In the genomic region with DNA sequence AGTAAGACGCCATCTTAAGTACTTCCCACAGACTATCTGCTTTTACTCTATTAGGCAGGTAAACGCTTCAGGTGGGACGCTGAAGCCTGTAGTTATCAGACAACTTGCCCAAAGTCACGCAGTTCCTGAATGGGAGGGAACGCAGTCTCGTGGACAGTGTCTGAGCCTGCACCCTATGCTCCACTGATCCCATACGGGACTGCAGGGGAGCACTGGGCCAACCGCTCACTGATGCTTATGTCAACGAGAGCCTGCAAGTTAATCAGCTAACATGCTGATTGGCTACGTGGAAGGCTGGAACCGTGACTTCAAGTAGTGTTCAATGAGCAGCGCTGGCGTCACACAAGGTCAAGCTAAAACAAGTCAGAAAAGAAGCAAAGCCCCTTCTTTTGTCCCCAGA, we compare ENCODE assay signal across 8 mouse cellular contexts. TPM values are rescaled to one million over a fixed set of nuclear protein-coding genes. Genes with fewer than 3 reads are reported as not detected.
DNase-seq lines count a peak whose midpoint lies in the region; ATAC-seq and TF ChIP-seq lines count a peak whose summit lies in the region.

No protein-coding gene starts in this region.

- H3K4me3 ChIP-seq in lung, adult 2 months (replicated peaks; ENCODE audit: extremely low read depth, low read depth, low read length), result peak overlapping the region; percentile 43
- H3K4me3 ChIP-seq in embryonic facial prominence, embryonic 10.5 days, result peak overlapping the region; percentile 76
- peak overlapping the region; percentile 85 for H3K4me3 ChIP-seq in hindbrain, embryonic 12.5 days
- peak overlapping the region; percentile 84 for H3K4me3 ChIP-seq in limb, embryonic 15.5 days

- no peak overlapping the region; the same call in none of the 2 replicates for H3K9ac ChIP-seq in hindbrain, embryonic 12.5 days
- no peak overlapping the region for H3K9ac ChIP-seq in limb, embryonic 15.5 days

- ATAC-seq in hindbrain, embryonic 12.5 days (ENCODE audit: low FRiP score), result no peak
- no peak for ATAC-seq in limb, embryonic 15.5 days (ENCODE audit: insufficient number of reproducible peaks, low FRiP score, low TSS enrichment, low read depth)

- peak; percentile 19 for DNase-seq in lung, adult 2 months
- no peak for DNase-seq in lung, postnatal 10 days
- peak; percentile 28 for DNase-seq in embryonic facial prominence, embryonic 10.5 days (ENCODE audit: low spot score)
- peak; percentile 41 for DNase-seq in naive thymus-derived CD4-positive, alpha-beta T cell, adult 2 months (ENCODE audit: low read depth)
- no peak for DNase-seq in Muller cell, postnatal 12 days (ENCODE audit: inconsistent ontology term)
- no peak for DNase-seq in left cerebral cortex, adult 8-10 months (ENCODE audit: low spot score in 2 of 2)

- 30% methylated on average over 13 of the region's 13 CpGs for WGBS in lung, adult 2 months
- WGBS in embryonic facial prominence, embryonic 10.5 days, result 43% methylated on average over 13 of the region's 13 CpGs
- WGBS in hindbrain, embryonic 12.5 days, result 38% methylated on average over 13 of the region's 13 CpGs
- WGBS in limb, embryonic 15.5 days, result 29% methylated on average over 13 of the region's 13 CpGs

- H3K27ac ChIP-seq in embryonic facial prominence, embryonic 10.5 days (replicated peaks), result no peak overlapping the region; the same call in 1 of the 2 replicates
- H3K27ac ChIP-seq in hindbrain, embryonic 12.5 days, result no peak overlapping the region
- no peak overlapping the region for H3K27ac ChIP-seq in limb, embryonic 15.5 days

- no peak for TF ChIP-seq CTCF in lung, adult 2 months (IDR thresholded peaks at IDR 0.05; ENCODE audit: insufficient read depth, low read length)

- H3K4me1 ChIP-seq in lung, adult 2 months (ENCODE audit: control insufficient read depth, insufficient read depth, low read length), result peaks cover 6% of the 10 kb centered on the region
- H3K4me1 ChIP-seq in embryonic facial prominence, embryonic 10.5 days, result peaks cover 33% of the 10 kb centered on the region
- H3K4me1 ChIP-seq in hindbrain, embryonic 12.5 days, result peaks cover 29% of the 10 kb centered on the region
- peaks cover 28% of the 10 kb centered on the region for H3K4me1 ChIP-seq in limb, embryonic 15.5 days

- no peak for TF ChIP-seq POLR2A in lung, adult 2 months (IDR thresholded peaks at IDR 0.05; ENCODE audit: borderline replicate concordance, extremely low read depth, low read depth, low read length)

- H3K27me3 ChIP-seq in embryonic facial prominence, embryonic 10.5 days (replicated peaks; ENCODE audit: low read depth, poor library complexity, severe bottlenecking), result no peaks in the 10 kb centered on the region
- H3K27me3 ChIP-seq in hindbrain, embryonic 12.5 days, result no peaks in the 10 kb centered on the region
- no peaks in the 10 kb centered on the region for H3K27me3 ChIP-seq in limb, embryonic 15.5 days

- H3K9me3 ChIP-seq in embryonic facial prominence, embryonic 10.5 days, result no peaks in the 10 kb centered on the region
- H3K9me3 ChIP-seq in hindbrain, embryonic 12.5 days (replicated peaks), result no peaks in the 10 kb centered on the region
- H3K9me3 ChIP-seq in limb, embryonic 15.5 days, result no peaks in the 10 kb centered on the region

- H3K36me3 ChIP-seq in embryonic facial prominence, embryonic 10.5 days (replicated peaks), result peaks cover 18% of the 10 kb centered on the region
- H3K36me3 ChIP-seq in hindbrain, embryonic 12.5 days, result peaks cover 10% of the 10 kb centered on the region
- H3K36me3 ChIP-seq in limb, embryonic 15.5 days, result peaks cover 8% of the 10 kb centered on the region

- H3K4me2 ChIP-seq in hindbrain, embryonic 12.5 days (replicated peaks), result peak overlapping the region; percentile 77
- peak overlapping the region; percentile 59 for H3K4me2 ChIP-seq in limb, embryonic 15.5 days

RNA-seq across cellular contexts. Expression of gene Taf5l, which starts 1.4 kb away (rescaled TPM):
- 22.7 and 26.0 TPM in 2 replicates for polyA plus RNA-seq in lung, adult 2 months (2012; rRNA removed)
- polyA plus RNA-seq in embryonic facial prominence, embryonic 10.5 days (2016; fragmentation: Nextera tagmentation; extraction: Ambion mirVana), result 46.4 and 46.7 TPM in 2 replicates
- polyA plus RNA-seq in hindbrain, embryonic 12.5 days (2016; fragmentation: Nextera tagmentation; extraction: Ambion mirVana), result 32.6 and 34.4 TPM in 2 replicates
- polyA plus RNA-seq in limb, embryonic 15.5 days (2015; fragmentation: Nextera tagmentation; extraction: Ambion mirVana), result 30.1 and 34.4 TPM in 2 replicates
- 10 to 100 TPM; 22.1 to 23.0 (median 22.5) TPM for total RNA-seq in left cerebral cortex, adult 8-10 months (2022)

RNA-seq across cellular contexts. Expression of gene Urb2, which starts 1.5 kb away (rescaled TPM):
- polyA plus RNA-seq in lung, adult 2 months (2012; rRNA removed), result 3.1 and 4.3 TPM in 2 replicates
- 8.4 and 9.3 TPM in 2 replicates for polyA plus RNA-seq in embryonic facial prominence, embryonic 10.5 days (2016; fragmentation: Nextera tagmentation; extraction: Ambion mirVana)
- polyA plus RNA-seq in hindbrain, embryonic 12.5 days (2016; fragmentation: Nextera tagmentation; extraction: Ambion mirVana), result 5.9 and 6.4 TPM in 2 replicates
- 4.7 and 5.0 TPM in 2 replicates for polyA plus RNA-seq in limb, embryonic 15.5 days (2015; fragmentation: Nextera tagmentation; extraction: Ambion mirVana)
- total RNA-seq in left cerebral cortex, adult 8-10 months (2022), result 10 to 100 TPM; 11.1 to 12.9 (median 12.1) TPM

RNA-seq across cellular contexts. Expression of gene Abcb10, which starts 36.9 kb away (rescaled TPM):
- polyA plus RNA-seq in lung, adult 2 months (2012; rRNA removed), result 10.9 and 12.6 TPM in 2 replicates
- polyA plus RNA-seq in embryonic facial prominence, embryonic 10.5 days (2016; fragmentation: Nextera tagmentation; extraction: Ambion mirVana), result 17.3 and 19.2 TPM in 2 replicates
- 19.8 and 20.7 TPM in 2 replicates for polyA plus RNA-seq in hindbrain, embryonic 12.5 days (2016; fragmentation: Nextera tagmentation; extraction: Ambion mirVana)
- polyA plus RNA-seq in limb, embryonic 15.5 days (2015; fragmentation: Nextera tagmentation; extraction: Ambion mirVana), result 14.2 and 17.7 TPM in 2 replicates
- 10 to 100 TPM; 19.2 to 21.4 (median 20.1) TPM for total RNA-seq in left cerebral cortex, adult 8-10 months (2022)

Comparison
In these comparisons a context has a peak if more than half of its experiments do, and no peak if none do; other contexts are left out.
1. DNase-seq: peak in lung, adult 2 months (single experiment), embryonic facial prominence, embryonic 10.5 days (single experiment) and naive thymus-derived CD4-positive, alpha-beta T cell, adult 2 months (single experiment); none in lung, postnatal 10 days (single experiment), Muller cell, postnatal 12 days (single experiment) and left cerebral cortex, adult 8-10 months (0 of 2).
2. Peak in every context shown above with its lines, with median percentiles within 50 percentile points of each other: H3K4me3 ChIP-seq.